1 mouse cellular context compared by ENCODE assay signal in the genomic region with DNA sequence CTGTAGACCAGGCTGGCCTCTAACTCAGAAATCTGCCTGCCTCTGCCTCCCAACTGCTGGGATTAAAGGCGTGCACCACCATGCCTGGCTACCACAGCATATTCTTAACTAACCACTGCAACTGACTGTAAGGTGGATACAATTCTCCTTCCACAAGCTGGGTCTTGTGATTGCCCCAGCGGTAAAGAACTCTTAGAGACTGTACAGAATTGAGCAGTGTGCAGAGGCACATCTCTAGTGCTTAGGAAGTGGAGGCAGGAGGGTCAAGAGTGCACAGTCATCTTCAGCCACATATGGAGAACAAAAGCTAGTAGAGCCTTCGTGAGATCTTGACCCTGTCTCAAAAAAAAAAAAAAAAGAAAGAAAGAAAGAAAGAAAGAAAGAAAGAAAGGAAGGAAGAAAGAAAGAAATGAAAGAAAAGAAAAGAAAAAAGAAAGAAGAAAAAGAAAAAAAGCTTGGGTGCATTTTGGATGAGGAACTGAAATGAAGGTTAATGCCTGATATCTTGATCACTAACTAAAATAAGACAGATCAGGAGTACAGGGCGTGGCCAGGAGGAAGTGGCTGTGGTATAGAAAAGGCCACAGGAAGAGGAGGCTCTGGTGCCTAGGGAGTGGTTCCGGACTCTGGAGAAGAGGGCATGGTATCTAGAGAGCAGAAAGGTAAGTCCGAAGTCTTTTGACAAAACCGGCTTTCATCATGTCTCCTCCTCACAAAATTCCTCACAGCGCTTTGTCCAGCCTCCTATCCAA.
TF ChIP-seq lines count a peak whose summit lies in the region.

No protein-coding gene starts in this region.

TF ChIP-seq in CH12.LX, 34 proteins besides CTCF, POLR2A, EP300 and RAD21 (continued from another document):
- peak; percentile 30; the same call in 1 of the 2 replicates for TF ChIP-seq HCFC1 (IDR thresholded peaks at IDR 0.05; ENCODE audit: low read depth, low read length)
TF ChIP-seq in CH12.LX: peak in this region for 8.
